Mouse (Mus musculus) thymus, adult 2 months (tissue): ENCODE data around the gene Olfr403. TPM values are rescaled to one million over a fixed set of nuclear protein-coding genes. Genes with fewer than 3 reads are reported as not detected.

Source experiments
- DNase-seq: peaks from one replicate; pipeline ENCODE4 v3.0.0; 2021
- H3K27ac ChIP-seq: fragments of 200-500 bp; 2 replicates; pipeline ENCODE4 v1.5.1; 2012; ENCODE audit warnings: low read length, control low read depth; ENCODE audit not compliant: control insufficient read depth, insufficient read depth
- H3K27me3 ChIP-seq: fragments of 200-500 bp; 2 replicates; pipeline ENCODE4 v1.6.1; 2012; ENCODE audit warnings: mild to moderate bottlenecking, low read length, moderate library complexity, mixed read lengths; ENCODE audit not compliant: control insufficient read depth, insufficient read depth
- H3K36me3 ChIP-seq: fragments of 200-500 bp; 2 replicates; pipeline ENCODE4 v1.6.1; 2012; ENCODE audit warnings: mild to moderate bottlenecking, low read length, moderate library complexity; ENCODE audit not compliant: control insufficient read depth, insufficient read depth
- H3K4me1 ChIP-seq: fragments of 200-500 bp; replicated peaks from 2 replicates; pipeline ENCODE4 v1.6.1; 2012; ENCODE audit warnings: low read length; ENCODE audit not compliant: control insufficient read depth, insufficient read depth
- H3K4me3 ChIP-seq: fragments of 200-500 bp; 2 replicates; pipeline ENCODE4 v1.5.1; 2012; ENCODE audit warnings: mild to moderate bottlenecking, low read length, control low read depth, moderate library complexity; ENCODE audit not compliant: control insufficient read depth, insufficient read depth
- CTCF ChIP-seq: fragments of 200-500 bp; IDR thresholded peaks from 2 replicates; pipeline ENCODE4 v1.5.1; 2012; ENCODE audit warnings: mild to moderate bottlenecking, control low read depth, low read length, moderate library complexity, borderline replicate concordance; ENCODE audit not compliant: control insufficient read depth, poor library complexity, insufficient read depth; ENCODE audit errors: extremely low read depth
- POLR2A ChIP-seq: fragments of 200-500 bp; IDR thresholded peaks from 2 replicates; pipeline ENCODE4 v1.6.1; 2012; ENCODE audit warnings: mild to moderate bottlenecking, low read length, control low read depth, moderate library complexity; ENCODE audit not compliant: control insufficient read depth, poor library complexity, insufficient read depth; ENCODE audit errors: extremely low read depth
- WGBS: fragments of 180-500 bp; shearing (Covaris S2); methylation state at CpG from one replicate; pipeline ENCODE4 v1.1.7; 2018; 5-methylcytosine and 5-hydroxymethylcytosine counted together
- polyA plus RNA-seq: library from polyadenylated mRNA; depleted of rRNA; stranded (reverse); fragments of >200 nt; gene quantifications from 2 replicates; pipeline ENCODE4 v1.2.3, GENCODE M21; 2012; rRNA removed

The Olfr403 gene
- polyA plus RNA-seq, 1 experiment: not detected

DNA sequence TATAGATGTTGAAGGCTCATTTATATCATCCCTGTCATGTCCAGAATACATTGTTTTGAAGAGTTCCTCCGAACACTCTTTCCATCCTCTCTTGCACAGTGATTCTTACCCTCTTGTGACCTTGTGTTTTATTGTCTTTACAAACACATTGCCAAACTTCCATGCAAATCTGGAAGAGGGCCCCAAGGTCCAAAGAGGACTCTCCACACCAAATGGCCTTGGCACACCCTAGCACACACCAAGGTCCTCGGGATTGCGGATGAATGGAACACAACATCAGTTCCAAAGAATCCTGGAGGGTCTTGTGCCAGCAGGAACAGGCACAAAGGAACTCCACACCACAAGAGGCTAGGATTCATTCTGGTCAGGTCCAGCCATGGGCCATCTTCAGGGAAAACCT lies 55.2 kb downstream of the Olfr403 start:
- Histone ChIP-seq H3K27ac (no peak overlapping the region), H3K27me3 (no peaks in the 10 kb centered on the region), H3K4me3 (no peak overlapping the region), H3K4me1 (no peaks in the 10 kb centered on the region), H3K36me3 (no peaks in the 10 kb centered on the region)
- TF ChIP-seq CTCF (no peak), POLR2A (no peak)
- WGBS: 91% methylated on average over 3 of the region's 3 CpGs
- no peak for DNase-seq

Other genes with a start within 250 kb of the Olfr403 start
- not detected in 2 replicates for gene Olfr23, start 249.6 kb upstream of the Olfr403 start, polyA plus RNA-seq
- gene Olfr397, start 225.4 kb upstream of the Olfr403 start, polyA plus RNA-seq: not detected in 2 replicates
- 0.03 and 0.15 TPM in 2 replicates for gene Olfr398, start 195.8 kb upstream of the Olfr403 start, polyA plus RNA-seq
- gene Olfr139, start 129.7 kb upstream of the Olfr403 start, polyA plus RNA-seq: not detected in 2 replicates
- gene Olfr399, start 129.6 kb upstream of the Olfr403 start, polyA plus RNA-seq: not detected in 2 replicates
- not detected in 2 replicates for gene Zfp616, start 116.3 kb upstream of the Olfr403 start, polyA plus RNA-seq
- not detected in 2 replicates for gene Olfr401, start 72.5 kb upstream of the Olfr403 start, polyA plus RNA-seq
- not detected in 2 replicates for gene Olfr402, start 32.7 kb upstream of the Olfr403 start, polyA plus RNA-seq
- 0.05 and 0.15 TPM in 2 replicates for gene Olfr43, start 25.1 kb downstream of the Olfr403 start, polyA plus RNA-seq
- not detected in 2 replicates for gene Olfr406, start 73.6 kb downstream of the Olfr403 start, polyA plus RNA-seq
- not detected in 2 replicates for gene Olfr59, start 97.5 kb downstream of the Olfr403 start, polyA plus RNA-seq
- not detected in 2 replicates for gene Olfr410, start 151.8 kb downstream of the Olfr403 start, polyA plus RNA-seq
- gene Olfr411, start 166.4 kb downstream of the Olfr403 start, polyA plus RNA-seq: not detected in 2 replicates
- not detected in 2 replicates for gene Olfr412, start 175.8 kb downstream of the Olfr403 start, polyA plus RNA-seq